Mouse (Mus musculus): ENCODE results near the gene Upp2.
A peak's percentile ranks its signal among the peaks of the same experiment; 100 is the strongest.

DNA sequence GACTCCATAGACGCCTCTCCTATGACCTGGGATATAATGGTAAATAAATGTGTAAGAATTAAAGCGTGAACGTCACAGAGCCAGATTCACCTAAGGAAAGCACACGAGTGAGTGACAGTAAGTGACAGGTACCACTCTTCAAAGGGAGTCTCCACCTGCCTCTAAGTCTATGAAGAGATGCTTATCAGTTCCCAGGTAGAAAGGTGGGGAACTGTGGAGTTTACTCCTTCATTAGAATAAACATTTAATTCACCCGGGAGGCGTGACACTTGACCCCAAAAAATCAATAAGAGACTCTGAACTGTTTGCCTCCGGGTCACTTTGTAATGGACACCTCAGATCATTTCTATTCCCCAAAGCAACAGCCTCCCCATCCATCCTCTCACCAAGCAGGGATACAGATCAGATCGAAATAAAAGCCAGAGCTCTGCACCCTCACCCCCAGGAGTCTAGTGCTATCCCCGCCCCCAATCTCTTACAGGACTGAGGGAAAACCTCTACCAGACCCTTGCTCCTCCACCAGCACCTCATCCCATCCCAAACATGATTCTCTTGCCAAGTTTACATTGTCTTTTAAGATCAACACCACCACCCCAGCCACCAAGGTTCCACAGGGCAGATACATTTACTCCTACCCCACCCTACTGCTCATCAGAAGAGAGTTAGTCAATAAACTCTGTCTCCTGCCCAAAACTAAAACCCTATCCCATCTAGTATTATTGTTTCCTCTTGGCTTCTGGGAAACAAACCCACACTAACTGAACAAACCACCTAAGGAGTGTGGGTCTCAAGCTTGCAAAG, 9.9 kb upstream of the Upp2 start:
- TF ChIP-seq CTCF (IDR thresholded peaks at IDR 0.05; ENCODE audit: low read depth) (no peak), EP300 (IDR thresholded peaks at IDR 0.05; ENCODE audit: low read depth) (peak; percentile 41; the same call in 1 of the 2 replicates)

Measured in liver, postnatal 0 days (tissue).